26 mouse cellular contexts compared by ENCODE assay signal in genomic region chr12:81112321-81112720, GRCm38 (mm10).
A peak's percentile ranks its signal among the peaks of the same experiment; 100 is the strongest.
DNase-seq lines count a peak whose midpoint lies in the region; ATAC-seq and TF ChIP-seq lines count a peak whose summit lies in the region.
"Had no signal": no experiment of that assay in that cellular context is flagged by ENCODE, and none has a peak within 500 bp of the region (broad histone marks: within the 10 kb centered on the region; RNA-seq: fewer than 3 reads in every experiment).

No protein-coding gene starts in this region.

- no peak for ATAC-seq in heart, embryonic 11.5 days (replicated peaks; ENCODE audit: insufficient number of reproducible peaks, low FRiP score, low TSS enrichment)
- no peak for ATAC-seq in lung, postnatal 0 days
- ATAC-seq: forebrain, embryonic 13.5 days; forebrain, embryonic 16.5 days; hindbrain, postnatal 0 days; inflammation-experienced regulatory T-cells, adult 6 months had no signal

- H3K27me3 ChIP-seq in heart, embryonic 11.5 days (ENCODE audit: control insufficient read depth, insufficient read depth, low read length) = no peaks in the 10 kb centered on the region
- no peaks in the 10 kb centered on the region for H3K27me3 ChIP-seq in lung, postnatal 0 days (replicated peaks; ENCODE audit: insufficient read depth, low read length)
- H3K27me3 ChIP-seq: CH12.LX; forebrain, embryonic 13.5 days; heart, embryonic 13.5 days had no signal

- H3K36me3 ChIP-seq in heart, embryonic 11.5 days (ENCODE audit: control insufficient read depth, insufficient read depth, low read length) = no peaks in the 10 kb centered on the region
- no peaks in the 10 kb centered on the region for H3K36me3 ChIP-seq in lung, postnatal 0 days (ENCODE audit: insufficient read depth, low read length)
- H3K36me3 ChIP-seq: forebrain, embryonic 10.5 days; heart, embryonic 13.5 days had no signal

- DNase-seq in heart, adult 11 months = peak; percentile 50
- DNase-seq in lung, postnatal 25 days (ENCODE audit: low spot score) = peak; percentile 19
- DNase-seq in lung, postnatal 0 days (ENCODE audit: low spot score) = no peak
- DNase-seq in adipocyte (ENCODE audit: low spot score) = peak; percentile 72
- DNase-seq in thymus, postnatal 4 days = no peak
- DNase-seq: adrenal gland, adult 8-10 months; adrenal gland, postnatal 25 days; B cell, adult 2 months; cerebellum, adult 11-12 months; cerebellum, adult 8-10 months; cerebellum, postnatal 10 days; cerebellum, postnatal 36 days; gastrocnemius, postnatal 10 days; gastrocnemius, postnatal 36 days; heart, postnatal 14 days; heart, postnatal 4 days had no signal

- H3K4me3 ChIP-seq in heart, embryonic 11.5 days (ENCODE audit: low read depth, low read length) = no peak overlapping the region
- H3K4me3 ChIP-seq in lung, postnatal 0 days (ENCODE audit: low read depth, low read length) = no peak overlapping the region
- H3K4me3 ChIP-seq: forebrain, embryonic 10.5 days; forebrain, embryonic 13.5 days; heart, embryonic 13.5 days had no signal

- no peak for TF ChIP-seq CTCF in lung, postnatal 0 days (IDR thresholded peaks at IDR 0.05)

- 83% methylated on average over 4 of the region's 4 CpGs for WGBS in heart, embryonic 11.5 days (ENCODE audit: insufficient replicate concordance)
- 84% methylated on average over 4 of the region's 4 CpGs for WGBS in lung, postnatal 0 days

- H3K9me3 ChIP-seq in heart, embryonic 11.5 days (replicated peaks; ENCODE audit: control insufficient read depth, low read length) = no peaks in the 10 kb centered on the region
- no peaks in the 10 kb centered on the region for H3K9me3 ChIP-seq in lung, postnatal 0 days (ENCODE audit: low read length)
- H3K9me3 ChIP-seq: forebrain, embryonic 10.5 days; forebrain, embryonic 13.5 days; G1E; heart, embryonic 13.5 days had no signal

- TF ChIP-seq EP300 in lung, postnatal 0 days (IDR thresholded peaks at IDR 0.05) = no peak

- H3K4me2 ChIP-seq in heart, embryonic 11.5 days = no peak overlapping the region
- H3K4me2 ChIP-seq in lung, postnatal 0 days (replicated peaks; ENCODE audit: low read depth, low read length) = no peak overlapping the region
- H3K4me2 ChIP-seq: forebrain, embryonic 13.5 days; heart, embryonic 13.5 days; hindbrain, embryonic 14.5 days had no signal

- peaks cover 7% of the 10 kb centered on the region; the same call in 1 of the 2 replicates for H3K4me1 ChIP-seq in heart, embryonic 11.5 days (ENCODE audit: control insufficient read depth, insufficient read depth, low read length)
- H3K4me1 ChIP-seq in lung, postnatal 0 days (ENCODE audit: insufficient read depth, low read depth, low read length) = no peaks in the 10 kb centered on the region

- H3K9ac ChIP-seq in heart, embryonic 11.5 days (ENCODE audit: low read depth, low read length) = no peak overlapping the region
- no peak overlapping the region for H3K9ac ChIP-seq in lung, postnatal 0 days (replicated peaks; ENCODE audit: low read depth)
- H3K9ac ChIP-seq: forebrain, embryonic 13.5 days; heart, embryonic 13.5 days; hindbrain, embryonic 14.5 days had no signal

- no peak overlapping the region for H3K27ac ChIP-seq in heart, embryonic 11.5 days (ENCODE audit: low read depth, low read length)
- H3K27ac ChIP-seq in lung, postnatal 0 days (ENCODE audit: low read length) = no peak overlapping the region
- H3K27ac ChIP-seq: forebrain, embryonic 10.5 days; forebrain, embryonic 13.5 days; heart, embryonic 13.5 days; hindbrain, embryonic 14.5 days; hindbrain, postnatal 0 days had no signal

Comparison
In these comparisons a context has a peak if more than half of its experiments do, and no peak if none do; other contexts are left out.
1. DNase-seq: peak in heart, adult 11 months (single experiment), lung, postnatal 25 days (single experiment) and adipocyte (single experiment); none in lung, postnatal 0 days (single experiment) and thymus, postnatal 4 days (single experiment).